Mouse (Mus musculus) hindbrain, embryonic 14.5 days (tissue): ENCODE measurements at regions not wholly inside any gene's neighbourhood (a gene's known extent, or its start where the extent isn't known, plus 50 kb on each side); places are given as distances from the start of the nearest gene placed in this dataset.
A peak's percentile ranks its signal among the peaks of the same experiment; 100 is the strongest.

Experiments used
- ATAC-seq: fragments of 200-750 bp; cut with Nextera tagmentation; 2 replicates; pipeline ENCODE4 v1.8.0; 2017; ENCODE audit warnings: moderate number of reproducible peaks, mild to moderate bottlenecking, moderate TSS enrichment, moderate library complexity; ENCODE audit not compliant: low FRiP score
- DNase-seq: peaks from one replicate; pipeline ENCODE4 v3.0.0-alpha.2; 2015; ENCODE audit warnings: low spot score
- H3K27ac ChIP-seq: fragments of 300-500 bp; sonication (generic); 2 replicates; pipeline ENCODE4 v1.5.1; 2014; ENCODE audit warnings: mild to moderate bottlenecking, moderate library complexity
- H3K27me3 ChIP-seq: fragments of 300-500 bp; sonication (generic); 2 replicates; pipeline ENCODE4 v1.6.1; 2014; ENCODE audit warnings: mild to moderate bottlenecking, low read length, mixed read lengths; ENCODE audit not compliant: control insufficient read depth, insufficient read depth
- H3K36me3 ChIP-seq: fragments of 300-500 bp; sonication (generic); replicated peaks from 2 replicates; pipeline ENCODE4 v1.6.1; 2014; ENCODE audit not compliant: control insufficient read depth, insufficient read depth
- H3K4me1 ChIP-seq: fragments of 300-500 bp; sonication (generic); replicated peaks from 2 replicates; pipeline ENCODE4 v1.6.1; 2014; ENCODE audit warnings: antibody characterized with exemption, low read length, mixed read lengths; ENCODE audit not compliant: control insufficient read depth, insufficient read depth
- H3K4me2 ChIP-seq: fragments of 300-500 bp; sonication (generic); replicated peaks from 2 replicates; pipeline ENCODE4 v1.6.1; 2014; ENCODE audit warnings: mild to moderate bottlenecking, moderate library complexity
- H3K4me3 ChIP-seq: fragments of 300-500 bp; sonication (generic); replicated peaks from 2 replicates; pipeline ENCODE4 v1.5.1; 2014; ENCODE audit warnings: mild to moderate bottlenecking, low read length
- H3K9ac ChIP-seq: fragments of 300-500 bp; sonication (generic); 2 replicates; pipeline ENCODE4 v1.6.1; 2014
- H3K9me3 ChIP-seq: fragments of 300-500 bp; sonication (generic); 2 replicates; pipeline ENCODE4 v1.6.1; 2016; ENCODE audit warnings: low read length; ENCODE audit not compliant: control insufficient read depth
- WGBS: fragments of 180-500 bp; shearing (Covaris S2); extraction: QIAGEN DNeasy Blood & Tissue Kit; methylation state at CpG from one replicate; pipeline ENCODE4 v1.1.7; 2014; 5-methylcytosine and 5-hydroxymethylcytosine counted together

DNA sequence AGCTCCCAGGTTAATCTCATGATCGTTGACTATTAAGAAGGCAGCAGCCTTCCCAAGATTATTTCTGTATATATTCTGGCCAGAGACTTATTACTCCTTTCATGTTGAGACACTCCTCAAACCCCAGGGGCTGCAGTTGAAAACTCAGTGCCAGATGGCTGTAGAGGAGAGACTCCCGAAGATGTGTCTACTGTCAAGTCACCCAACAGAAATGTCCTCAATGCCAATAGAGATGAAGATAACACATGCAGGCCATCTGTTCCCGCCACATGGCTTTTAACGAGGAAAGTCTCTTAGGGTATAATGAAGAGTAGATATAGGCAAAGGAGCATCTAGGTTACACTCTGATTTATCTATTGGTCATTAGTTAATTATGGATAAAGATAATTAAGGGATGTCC is 103.3 kb upstream of the Tle4 start:
- no peak for DNase-seq
- ATAC-seq = no peak
- WGBS = 65% methylated on average over 4 of the region's 4 CpGs
- no peaks in the 10 kb centered on the region for H3K36me3 ChIP-seq
- no peak overlapping the region for H3K4me2 ChIP-seq
- H3K4me1 ChIP-seq = no peaks in the 10 kb centered on the region
- H3K27me3 ChIP-seq = no peaks in the 10 kb centered on the region
- H3K4me3 ChIP-seq = no peak overlapping the region
- no peaks in the 10 kb centered on the region for H3K9me3 ChIP-seq
- no peak overlapping the region for H3K9ac ChIP-seq
- no peak overlapping the region for H3K27ac ChIP-seq

DNA sequence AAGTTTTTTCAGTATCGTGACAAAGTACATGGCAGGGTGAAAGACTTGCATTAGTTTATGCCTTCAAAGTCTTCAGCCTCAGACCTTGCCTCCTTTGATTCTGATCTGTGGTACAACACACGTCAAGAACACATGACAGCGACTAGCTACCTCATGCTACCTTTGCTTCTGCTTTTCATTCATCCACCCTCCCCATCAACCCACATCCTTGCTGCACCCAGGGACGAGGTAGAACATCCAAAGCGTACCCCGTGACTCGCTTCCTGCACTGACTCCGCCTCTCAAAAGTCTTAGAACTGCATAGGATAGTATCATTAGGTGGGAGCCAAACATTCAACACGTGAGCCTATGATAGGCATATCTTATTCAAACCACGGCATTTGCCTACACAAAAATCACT is 97.5 kb upstream of the Tle4 start:
- Histone ChIP-seq H3K27me3 (no peaks in the 10 kb centered on the region), H3K4me3 (no peak overlapping the region), H3K9ac (no peak overlapping the region), H3K36me3 (no peaks in the 10 kb centered on the region), H3K4me1 (no peaks in the 10 kb centered on the region), H3K4me2 (no peak overlapping the region), H3K9me3 (no peaks in the 10 kb centered on the region), H3K27ac (no peak overlapping the region)
- 93% methylated on average over 10 of the region's 10 CpGs for WGBS
- no peak for ATAC-seq
- no peak for DNase-seq

DNA sequence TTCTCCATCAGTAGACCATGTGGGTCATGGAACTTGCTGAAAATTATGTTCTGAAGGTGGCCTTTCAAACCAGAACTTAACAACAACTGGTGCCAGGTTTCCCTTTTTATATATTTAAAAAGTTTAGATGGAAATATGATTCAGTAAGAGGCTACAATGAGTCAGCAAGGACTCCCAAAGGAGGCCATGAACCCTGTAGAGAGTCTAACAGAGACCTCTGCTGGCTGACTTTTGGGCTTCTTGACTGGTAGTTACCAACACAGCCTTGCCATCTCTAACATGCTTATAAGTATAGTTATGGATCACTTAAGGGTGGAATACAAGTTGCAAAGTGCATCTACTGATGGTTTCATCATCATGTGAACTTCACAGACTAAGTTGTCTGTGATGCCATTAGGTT is 94.3 kb upstream of the Tle4 start:
- H3K27me3 ChIP-seq = no peaks in the 10 kb centered on the region
- H3K36me3 ChIP-seq = no peaks in the 10 kb centered on the region
- no peak for DNase-seq
- no peak overlapping the region for H3K4me2 ChIP-seq
- H3K4me1 ChIP-seq = no peaks in the 10 kb centered on the region
- 0 out of 2 replicates have a peak, but pooled peaks cover 11% of the 10 kb centered on the region for H3K9me3 ChIP-seq
- no peak for ATAC-seq
- no peak overlapping the region for H3K9ac ChIP-seq
- no peak overlapping the region for H3K4me3 ChIP-seq
- H3K27ac ChIP-seq = no peak overlapping the region

DNA sequence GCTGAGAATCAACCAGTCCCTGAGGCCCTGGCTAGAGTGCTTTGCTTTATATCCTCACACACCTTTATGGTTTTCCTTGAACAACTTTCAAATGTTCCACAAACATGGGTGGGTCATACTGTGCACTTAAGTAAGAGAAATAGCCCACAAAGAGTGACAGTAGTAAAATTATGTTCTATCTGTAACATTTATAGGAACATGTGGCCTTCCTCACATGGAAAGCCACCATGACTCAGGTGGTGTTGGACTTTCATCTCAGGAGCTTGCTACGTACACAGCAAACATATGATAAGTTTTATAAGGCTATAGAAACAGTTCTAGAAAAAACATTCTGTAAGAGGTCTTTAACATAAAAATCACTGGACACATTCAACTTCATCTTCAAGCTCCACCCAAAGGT is 87.8 kb upstream of the Tle4 start:
- Histone ChIP-seq H3K9ac (no peak overlapping the region), H3K9me3 (0 out of 2 replicates have a peak, but pooled peaks cover 11% of the 10 kb centered on the region), H3K4me3 (no peak overlapping the region), H3K36me3 (no peaks in the 10 kb centered on the region), H3K4me1 (no peaks in the 10 kb centered on the region), H3K27ac (no peak overlapping the region), H3K4me2 (no peak overlapping the region), H3K27me3 (no peaks in the 10 kb centered on the region)
- WGBS = 95% methylated on average over 1 of the region's 1 CpGs
- ATAC-seq (no peak), DNase-seq (no peak)

DNA sequence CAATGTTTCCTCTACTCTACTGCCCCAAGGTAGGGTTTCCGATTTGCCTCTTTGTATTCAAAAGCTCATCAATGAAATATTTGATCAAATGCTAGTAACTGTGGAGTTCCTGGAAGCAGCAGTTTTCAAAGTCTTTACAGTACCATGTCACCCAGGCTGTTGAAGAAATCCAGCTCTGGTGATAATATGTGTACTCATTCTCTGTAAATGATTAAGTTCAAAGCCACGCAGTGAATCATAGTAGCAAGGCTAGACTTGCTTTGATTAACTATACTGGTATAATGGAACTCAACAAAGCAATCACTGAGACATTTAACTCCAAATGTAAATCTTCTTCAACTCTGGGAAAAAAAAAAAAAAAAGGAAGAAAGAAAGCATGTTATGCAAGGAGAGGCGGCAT is 86.8 kb upstream of the Tle4 start:
- Histone ChIP-seq H3K4me3 (no peak overlapping the region), H3K4me2 (no peak overlapping the region), H3K27ac (no peak overlapping the region), H3K36me3 (no peaks in the 10 kb centered on the region), H3K9me3 (0 out of 2 replicates have a peak, but pooled peaks cover 7% of the 10 kb centered on the region), H3K4me1 (no peaks in the 10 kb centered on the region), H3K9ac (no peak overlapping the region), H3K27me3 (no peaks in the 10 kb centered on the region)
- 92% methylated on average over 3 of the region's 3 CpGs for WGBS
- ATAC-seq = no peak
- DNase-seq = no peak

DNA sequence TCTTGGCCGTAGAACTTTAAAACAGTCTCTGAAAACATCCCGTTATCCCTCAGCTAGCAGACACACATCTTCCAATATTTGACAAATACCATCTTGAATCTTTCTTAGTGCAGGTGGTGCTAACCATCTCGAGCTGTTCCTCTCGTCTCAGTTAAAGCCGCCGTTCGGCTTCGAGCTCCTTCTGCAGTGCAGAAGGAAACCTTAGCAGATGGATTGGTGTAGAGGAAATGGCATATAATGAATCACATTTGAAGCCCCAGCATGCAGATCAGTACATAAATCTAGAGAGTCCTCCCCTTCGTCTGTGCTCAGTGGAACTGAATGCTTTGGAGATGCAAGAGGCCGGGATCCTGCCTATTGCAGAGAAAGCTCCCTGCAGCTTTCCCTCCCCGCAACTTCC is 83.5 kb upstream of the Tle4 start:
- no peak overlapping the region for H3K27ac ChIP-seq
- no peaks in the 10 kb centered on the region for H3K4me1 ChIP-seq
- no peak overlapping the region for H3K4me2 ChIP-seq
- H3K9me3 ChIP-seq = no peaks in the 10 kb centered on the region
- H3K9ac ChIP-seq = no peak overlapping the region
- ATAC-seq (no peak), DNase-seq (no peak)
- no peaks in the 10 kb centered on the region for H3K36me3 ChIP-seq
- H3K4me3 ChIP-seq = no peak overlapping the region
- no peaks in the 10 kb centered on the region for H3K27me3 ChIP-seq
- whole genome bisulfite sequencing = 85% methylated on average over 11 of the region's 11 CpGs

DNA sequence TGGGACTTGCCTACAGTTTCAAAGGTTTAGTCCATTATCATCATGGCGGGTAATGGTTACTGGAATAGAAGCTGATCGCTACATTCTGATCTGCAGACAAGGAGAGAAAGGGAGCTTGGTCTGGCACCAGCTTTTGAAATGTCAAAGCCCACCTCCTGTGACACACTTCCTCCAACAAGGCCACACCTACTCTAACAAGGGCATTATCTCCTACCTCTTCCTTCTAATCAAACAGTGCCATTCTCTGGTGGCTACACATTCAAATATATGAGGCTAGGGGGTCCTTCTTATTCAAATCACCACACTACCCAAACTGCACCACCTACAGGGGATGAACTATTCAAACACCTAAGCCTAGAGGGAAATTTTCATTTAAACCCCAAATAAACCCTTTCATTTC is 81.9 kb upstream of the Tle4 start:
- Histone ChIP-seq H3K36me3 (no peaks in the 10 kb centered on the region), H3K9me3 (no peaks in the 10 kb centered on the region), H3K4me1 (no peaks in the 10 kb centered on the region), H3K4me2 (no peak overlapping the region), H3K9ac (no peak overlapping the region), H3K4me3 (no peak overlapping the region), H3K27me3 (no peaks in the 10 kb centered on the region), H3K27ac (no peak overlapping the region)
- DNase-seq (no peak), ATAC-seq (no peak)
- 90% methylated on average over 2 of the region's 2 CpGs for WGBS

DNA sequence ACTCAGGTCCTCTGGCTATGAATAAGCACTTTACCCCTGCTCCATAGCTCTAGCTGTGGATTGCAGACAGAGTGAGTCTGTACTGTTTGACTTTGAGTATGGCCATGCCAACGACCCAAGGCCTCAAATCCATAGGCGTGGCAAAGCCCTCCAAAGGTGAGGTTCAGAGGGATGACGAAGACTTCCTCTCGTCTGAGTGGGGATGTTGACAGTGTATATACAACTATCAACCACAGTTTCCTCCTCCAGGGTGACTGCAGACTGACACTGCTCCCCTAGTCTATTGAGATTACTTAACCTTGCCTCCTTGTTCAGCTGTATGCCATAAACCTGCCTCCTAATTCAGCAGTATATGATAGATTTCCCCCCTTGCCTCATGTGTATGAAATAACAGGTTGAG is 80.7 kb upstream of the Tle4 start:
- WGBS = 96% methylated on average over 4 of the region's 4 CpGs
- ATAC-seq (no peak), DNase-seq (no peak)
- H3K27ac ChIP-seq = no peak overlapping the region
- no peaks in the 10 kb centered on the region for H3K36me3 ChIP-seq
- no peak overlapping the region for H3K4me2 ChIP-seq
- no peaks in the 10 kb centered on the region for H3K9me3 ChIP-seq
- no peaks in the 10 kb centered on the region for H3K27me3 ChIP-seq
- H3K4me3 ChIP-seq = no peak overlapping the region
- no peaks in the 10 kb centered on the region for H3K4me1 ChIP-seq
- no peak overlapping the region for H3K9ac ChIP-seq

DNA sequence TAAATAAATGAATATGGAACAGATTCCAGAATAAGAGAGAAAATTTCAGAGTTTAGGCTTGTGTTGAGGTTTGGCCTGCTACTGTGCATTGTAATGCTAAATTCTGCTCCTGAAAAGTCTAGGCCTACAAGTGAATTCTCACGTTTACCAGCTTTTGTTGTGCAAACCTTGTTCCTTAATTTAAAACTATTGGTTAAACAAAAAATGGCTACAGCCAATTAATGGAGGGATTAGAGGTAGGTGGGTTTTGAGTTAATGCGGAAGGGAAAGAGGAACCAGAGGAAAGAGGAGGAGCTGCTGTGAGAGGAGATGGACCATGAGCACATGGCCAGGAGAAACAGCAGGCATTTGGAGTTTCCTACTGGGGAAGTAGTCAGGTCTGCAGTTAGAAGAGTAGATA is 79.1 kb upstream of the Tle4 start:
- H3K4me2 ChIP-seq = no peak overlapping the region
- no peak for ATAC-seq
- H3K27me3 ChIP-seq = no peaks in the 10 kb centered on the region
- H3K9me3 ChIP-seq = no peaks in the 10 kb centered on the region
- H3K4me1 ChIP-seq = no peaks in the 10 kb centered on the region
- H3K9ac ChIP-seq = no peak overlapping the region
- no peak overlapping the region for H3K27ac ChIP-seq
- no peak for DNase-seq
- H3K36me3 ChIP-seq = no peaks in the 10 kb centered on the region
- WGBS = 37% methylated on average over 2 of the region's 2 CpGs
- no peak overlapping the region for H3K4me3 ChIP-seq

DNA sequence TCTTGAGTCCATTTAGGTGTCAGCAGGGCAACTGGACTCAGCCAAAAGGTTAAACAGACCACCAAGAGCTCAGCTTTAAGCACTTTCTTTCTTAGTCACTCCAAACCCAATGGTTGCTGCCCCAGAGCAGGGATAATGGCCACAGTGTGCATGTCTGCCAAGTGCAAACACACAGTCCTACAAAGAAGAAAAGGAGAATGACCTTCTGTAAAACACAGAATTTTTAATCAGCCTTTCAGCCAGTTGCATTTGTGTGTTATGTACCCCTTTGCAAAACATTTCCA is 72.9 kb upstream of the Tle4 start:
- Histone ChIP-seq H3K4me2 (no peak overlapping the region), H3K4me1 (no peaks in the 10 kb centered on the region), H3K9me3 (no peaks in the 10 kb centered on the region), H3K36me3 (no peaks in the 10 kb centered on the region), H3K9ac (no peak overlapping the region), H3K27ac (no peak overlapping the region), H3K4me3 (no peak overlapping the region), H3K27me3 (no peaks in the 10 kb centered on the region)
- no peak for DNase-seq
- peak; percentile 40; the same call in 1 of the 2 replicates for ATAC-seq
